Mouse (Mus musculus) C2C12 (cell line): ENCODE measurements around the gene Tnni2. TPM values are rescaled to one million over a fixed set of nuclear protein-coding genes. Genes with fewer than 3 reads are reported as not detected.

Experiments
- H3K27me3 ChIP-seq: one replicate; pipeline ENCODE4 v1.6.1; 2011; ENCODE audit not compliant: control insufficient read depth, insufficient read depth, insufficient read length
- H3K36me3 ChIP-seq: one replicate; pipeline ENCODE4 v1.6.1; 2011; ENCODE audit not compliant: control insufficient read depth, insufficient read depth
- H3K4me3 ChIP-seq: one replicate; pipeline ENCODE4 v1.5.1; 2011; ENCODE audit warnings: mild to moderate bottlenecking, control low read depth; ENCODE audit not compliant: poor library complexity, insufficient read depth, severe bottlenecking
- H3K79me2 ChIP-seq: one replicate; pipeline ENCODE4 v1.6.1; 2011; ENCODE audit not compliant: control insufficient read depth, insufficient read depth
- H3K79me3 ChIP-seq: one replicate; pipeline ENCODE4 v1.6.1; 2011; ENCODE audit warnings: low read depth, control low read depth
- H3ac ChIP-seq: one replicate; pipeline ENCODE3; 2011; ENCODE audit warnings: low read depth; ENCODE audit not compliant: control insufficient read depth, insufficient read length
- CEBPB ChIP-seq: IDR thresholded peaks from one replicate; pipeline ENCODE4 v1.6.1; 2011; ENCODE audit warnings: low read depth, mild to moderate bottlenecking, control low read depth, moderate library complexity
- CTCF ChIP-seq: IDR thresholded peaks from one replicate; pipeline ENCODE4 v1.5.1; 2011; ENCODE audit not compliant: control insufficient read depth, insufficient read depth, insufficient read length
- FOSL1 ChIP-seq: IDR thresholded peaks from one replicate; pipeline ENCODE4 v1.8.0; 2011; ENCODE audit warnings: mild to moderate bottlenecking, low read length; ENCODE audit not compliant: poor library complexity, insufficient read depth, severe bottlenecking
- MAX ChIP-seq: IDR thresholded peaks from one replicate; pipeline ENCODE4 v1.6.1; 2011; ENCODE audit warnings: mild to moderate bottlenecking, control low read depth
- MYOD1 ChIP-seq: IDR thresholded peaks from one replicate; pipeline ENCODE4 v1.6.1; 2011; ENCODE audit warnings: low read depth; ENCODE audit not compliant: control insufficient read depth, insufficient read length
- MYOG ChIP-seq: IDR thresholded peaks from one replicate; pipeline ENCODE4 v1.6.1; 2011; ENCODE audit not compliant: control insufficient read depth, insufficient read length; ENCODE audit errors: extremely low read depth
- USF1 ChIP-seq: IDR thresholded peaks from one replicate; pipeline ENCODE4 v1.6.1; 2011; ENCODE audit warnings: low read depth, mild to moderate bottlenecking, control low read depth, moderate library complexity
- polyA plus RNA-seq: library from polyadenylated mRNA; unstranded; fragments of >200 nt; fragmentation: generic; extraction: Trizol; gene quantifications from one replicate; pipeline ENCODE4 v1.2.1, GENCODE M21; 2012; ENCODE audit warnings: missing spikeins

The Tnni2 gene
- polyA plus RNA-seq, 1 experiment, result 7.5 TPM

DNA sequence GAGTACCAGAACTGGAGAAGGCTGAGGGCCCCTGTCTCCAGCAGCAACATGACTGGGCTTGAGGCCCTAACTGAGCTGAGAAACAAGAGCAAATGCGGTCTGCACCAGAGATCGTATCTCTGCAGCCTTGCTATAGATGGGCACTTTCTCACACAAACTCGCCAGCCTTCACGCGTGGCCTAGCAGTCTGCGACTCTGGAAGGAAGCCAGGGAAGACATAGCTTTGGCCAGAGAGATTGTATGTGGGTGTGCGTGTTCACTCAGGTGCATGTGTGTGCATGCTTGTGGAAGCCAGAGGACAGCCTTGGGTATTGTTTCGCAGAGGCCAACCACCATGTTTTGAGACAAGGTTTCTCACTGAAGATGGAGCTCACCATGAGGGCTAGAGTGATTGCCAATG is 32.9 kb upstream of the Tnni2 start:
- Histone ChIP-seq H3K27me3 (no peaks in the 10 kb centered on the region), H3K79me2 (no peaks in the 10 kb centered on the region), H3K4me3 (no peak overlapping the region), H3ac (no peak overlapping the region), H3K36me3 (no peaks in the 10 kb centered on the region), H3K79me3 (no peaks in the 10 kb centered on the region)
- TF ChIP-seq CTCF (no peak), MAX (no peak)

DNA sequence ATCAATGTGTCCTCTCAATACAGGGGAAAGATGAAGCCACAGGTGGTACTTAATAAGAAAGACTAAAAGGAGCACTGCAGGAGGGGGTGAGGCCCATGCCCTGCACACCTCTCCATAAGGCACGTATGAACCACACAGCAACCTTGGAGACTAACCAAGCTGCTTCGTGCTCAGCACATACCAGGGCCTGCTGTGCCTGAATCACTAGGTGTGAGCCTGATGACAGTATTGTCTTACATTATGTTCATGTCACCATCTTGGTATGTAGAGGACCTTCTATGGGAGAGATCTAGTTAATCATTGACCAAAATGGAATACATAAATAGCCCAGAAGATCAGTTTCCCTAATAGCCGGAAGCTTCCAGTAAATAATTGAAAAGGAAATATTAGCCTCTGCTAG is 32.0 kb upstream of the Tnni2 start:
- Histone ChIP-seq H3K36me3 (no peaks in the 10 kb centered on the region), H3ac (no peak overlapping the region), H3K27me3 (no peaks in the 10 kb centered on the region), H3K79me2 (no peaks in the 10 kb centered on the region), H3K4me3 (no peak overlapping the region), H3K79me3 (no peaks in the 10 kb centered on the region)
- TF ChIP-seq CEBPB, result no peak
- TF ChIP-seq MYOG, result no peak

DNA sequence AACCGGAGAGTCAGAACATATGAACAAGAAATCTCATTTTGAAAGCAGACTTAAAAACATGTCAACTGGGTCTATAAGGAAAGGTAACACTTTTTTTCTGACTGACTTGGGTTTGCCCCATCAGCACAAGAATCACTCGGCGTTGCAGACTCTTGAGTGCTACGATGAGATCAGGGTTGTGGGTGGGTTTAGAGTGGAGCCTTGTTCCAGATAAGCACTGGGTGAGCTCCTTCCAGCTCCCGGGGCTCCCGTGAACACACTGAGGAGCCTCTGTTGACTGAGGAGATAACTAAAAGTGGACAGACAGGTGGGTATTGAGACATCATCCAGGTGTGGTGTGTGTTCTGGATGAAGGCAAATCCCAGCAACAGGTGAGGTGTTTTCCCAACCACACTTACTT is 28.3 kb upstream of the Tnni2 start:
- no peaks in the 10 kb centered on the region for H3K36me3 ChIP-seq
- TF ChIP-seq MYOD1 (no peak), MAX (no peak), MYOG (no peak), USF1 (no peak), CEBPB (no peak), CTCF (no peak), FOSL1 (no peak)
- H3K79me3 ChIP-seq, result no peaks in the 10 kb centered on the region
- H3ac ChIP-seq, result no peak overlapping the region
- no peak overlapping the region for H3K4me3 ChIP-seq
- H3K27me3 ChIP-seq, result no peaks in the 10 kb centered on the region
- no peaks in the 10 kb centered on the region for H3K79me2 ChIP-seq

DNA sequence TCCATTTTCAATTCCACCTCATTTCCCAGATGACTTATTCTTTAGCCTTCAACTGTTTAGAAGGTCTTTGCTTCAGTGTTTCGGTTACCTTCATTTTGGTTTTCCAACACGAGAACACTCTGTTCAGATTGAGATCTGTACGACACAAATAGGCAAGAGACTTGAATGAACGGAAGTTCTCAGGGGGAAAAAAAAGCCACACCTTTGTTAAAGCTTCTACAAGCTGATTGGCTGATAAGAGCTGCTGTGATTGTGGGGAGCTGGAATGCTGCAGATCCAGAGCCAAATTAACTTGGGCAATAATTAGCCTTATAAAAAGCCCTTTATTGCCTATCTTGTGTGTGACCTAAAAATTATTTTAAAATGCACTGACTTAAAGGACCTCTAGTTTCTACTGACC is 26.3 kb upstream of the Tnni2 start:
- no peaks in the 10 kb centered on the region for H3K79me2 ChIP-seq
- H3K36me3 ChIP-seq, result no peaks in the 10 kb centered on the region

DNA sequence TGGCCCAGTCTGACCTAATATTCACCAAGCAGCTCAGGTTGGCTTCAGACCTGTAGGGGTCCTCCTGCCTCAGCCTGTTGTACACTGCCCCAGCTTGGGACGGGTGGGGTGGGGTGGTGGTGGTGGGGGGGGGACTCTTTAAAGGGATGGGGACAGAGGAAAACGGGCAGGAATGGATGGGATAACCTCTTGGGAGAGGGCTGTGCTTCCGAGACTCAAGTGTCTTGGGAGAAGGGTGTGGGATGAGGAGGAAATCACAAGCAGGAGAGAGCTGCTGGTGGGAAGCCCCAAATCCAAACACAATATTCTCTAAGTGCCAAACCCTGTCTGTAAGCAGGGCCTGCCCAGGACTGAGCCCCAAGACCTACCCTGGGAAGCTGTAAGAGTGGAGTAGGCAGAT is 25.4 kb upstream of the Tnni2 start:
- Histone ChIP-seq H3K79me2 (no peaks in the 10 kb centered on the region), H3K79me3 (no peaks in the 10 kb centered on the region), H3K4me3 (no peak overlapping the region), H3K27me3 (no peaks in the 10 kb centered on the region), H3K36me3 (no peaks in the 10 kb centered on the region), H3ac (no peak overlapping the region)
- no peak for TF ChIP-seq MYOG
- TF ChIP-seq CTCF, result no peak
- TF ChIP-seq USF1, result no peak
- no peak for TF ChIP-seq MYOD1
- no peak for TF ChIP-seq MAX
- no peak for TF ChIP-seq FOSL1
- TF ChIP-seq CEBPB, result no peak

More for the DNA sequence above, 26.3 kb upstream of the Tnni2 start:
- H3K79me3 ChIP-seq, result no peaks in the 10 kb centered on the region
- no peaks in the 10 kb centered on the region for H3K27me3 ChIP-seq
- H3K4me3 ChIP-seq, result no peak overlapping the region
- no peak overlapping the region for H3ac ChIP-seq
- TF ChIP-seq MYOD1 (no peak), MAX (no peak), FOSL1 (no peak), CTCF (no peak), USF1 (no peak)

DNA sequence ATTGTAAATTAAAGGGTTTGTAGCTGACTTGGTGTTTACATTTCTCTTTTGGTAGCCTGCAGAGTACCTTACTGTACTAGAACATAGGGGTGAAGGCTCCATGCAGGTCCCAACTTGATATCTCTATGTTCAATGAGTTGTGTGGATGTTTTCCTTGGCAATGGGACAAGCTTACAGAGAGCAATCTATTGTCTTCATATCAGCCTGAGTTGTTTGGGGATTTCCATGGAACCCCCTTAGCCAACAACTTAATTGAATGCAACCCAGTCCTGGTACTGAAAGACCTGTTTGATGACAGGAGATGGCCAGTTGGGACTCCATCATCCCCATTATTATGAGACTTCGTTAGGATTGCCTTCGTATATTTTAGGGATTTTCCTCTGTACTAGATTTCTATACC is 23.6 kb upstream of the Tnni2 start:
- H3K36me3 ChIP-seq, result no peaks in the 10 kb centered on the region
- H3K79me3 ChIP-seq, result no peaks in the 10 kb centered on the region
- H3K27me3 ChIP-seq, result no peaks in the 10 kb centered on the region
- no peak overlapping the region for H3K4me3 ChIP-seq
- TF ChIP-seq MAX, result no peak
- no peak for TF ChIP-seq FOSL1
- no peak for TF ChIP-seq MYOG
- TF ChIP-seq USF1, result no peak
- TF ChIP-seq CEBPB, result no peak
- no peak for TF ChIP-seq MYOD1
- no peak for TF ChIP-seq CTCF
- no peaks in the 10 kb centered on the region for H3K79me2 ChIP-seq
- no peak overlapping the region for H3ac ChIP-seq
